Mouse (Mus musculus) stomach, embryonic 14.5 days (tissue): ENCODE measurements around the gene Ms4a6d. TPM values are rescaled to one million over a fixed set of nuclear protein-coding genes. Genes with fewer than 3 reads are reported as not detected.
"Not testable (repeated sequence)": the region's sequence is repeated elsewhere in the genome, so short reads cannot be mapped to it uniquely, and the experiment has no call there.

Source experiments
- ATAC-seq: fragments of 200-750 bp; cut with Nextera tagmentation; 2 replicates; pipeline ENCODE4 v1.8.0; 2017; ENCODE audit warnings: low read depth, moderate TSS enrichment; ENCODE audit not compliant: insufficient number of reproducible peaks, insufficient read depth, low FRiP score
- H3K27ac ChIP-seq: fragments of 300-500 bp; sonication (generic); 2 replicates; pipeline ENCODE4 v1.5.1; 2014; ENCODE audit warnings: mild to moderate bottlenecking, low read length, moderate library complexity, mixed read lengths
- H3K27me3 ChIP-seq: fragments of 300-500 bp; sonication (generic); 2 replicates; pipeline ENCODE4 v1.6.1; 2014; ENCODE audit warnings: low read length, control low read depth, mixed read lengths; ENCODE audit not compliant: control insufficient read depth, insufficient read depth
- H3K36me3 ChIP-seq: fragments of 300-500 bp; sonication (generic); 2 replicates; pipeline ENCODE4 v1.6.1; 2014; ENCODE audit warnings: mild to moderate bottlenecking, control low read depth, low read length, moderate library complexity, mixed read lengths; ENCODE audit not compliant: control insufficient read depth, insufficient read depth
- H3K4me1 ChIP-seq: fragments of 300-500 bp; sonication (generic); 2 replicates; pipeline ENCODE4 v1.6.1; 2014; ENCODE audit warnings: low read length, control low read depth, mixed read lengths; ENCODE audit not compliant: control insufficient read depth, insufficient read depth
- H3K4me2 ChIP-seq: fragments of 300-500 bp; sonication (generic); replicated peaks from 2 replicates; pipeline ENCODE4 v1.6.1; 2014; ENCODE audit warnings: low read depth, low read length, control low read depth
- H3K4me3 ChIP-seq: fragments of 300-500 bp; sonication (generic); 2 replicates; pipeline ENCODE4 v1.5.1; 2014; ENCODE audit warnings: low read depth, low read length, control low read depth
- H3K9ac ChIP-seq: fragments of 300-500 bp; sonication (generic); replicated peaks from 2 replicates; pipeline ENCODE4 v1.6.1; 2014; ENCODE audit warnings: low read depth, mild to moderate bottlenecking, control low read depth, low read length, moderate library complexity, mixed read lengths
- H3K9me3 ChIP-seq: fragments of 300-500 bp; sonication (generic); 2 replicates; pipeline ENCODE4 v1.6.1; 2016; ENCODE audit warnings: low read depth, low read length, control low read depth; ENCODE audit not compliant: control insufficient read depth
- WGBS: fragments of 180-500 bp; shearing (Covaris S2); extraction: QIAGEN DNeasy Blood & Tissue Kit; methylation state at CpG from one replicate; pipeline ENCODE4 v1.1.7; 2014; 5-methylcytosine and 5-hydroxymethylcytosine counted together
- polyA plus RNA-seq: library from polyadenylated mRNA; unstranded; fragments of >200 nt; fragmentation: Nextera tagmentation; extraction: Ambion mirVana; gene quantifications from 2 replicates; pipeline ENCODE4 v1.2.1, GENCODE M21; 2014

The Ms4a6d gene
- polyA plus RNA-seq, 1 experiment from 2014 or later, result 4.3 TPM

GRCm38 (mm10) chr19:11540166-11540821 is 64.4 kb downstream of the Ms4a6d start:
- not testable (repeated sequence) for H3K9ac ChIP-seq, ATAC-seq, H3K27ac ChIP-seq, H3K4me3 ChIP-seq, H3K4me1 ChIP-seq, H3K4me2 ChIP-seq, H3K36me3 ChIP-seq, H3K9me3 ChIP-seq, H3K27me3 ChIP-seq
- WGBS, result 78% methylated on average over 1 of the region's 1 CpGs

- Histone ChIP-seq H3K4me2 (no peak overlapping the region), H3K4me1 (no peaks in the 10 kb centered on the region), H3K36me3 (no peaks in the 10 kb centered on the region), H3K27ac (no peak overlapping the region), H3K27me3 (no peaks in the 10 kb centered on the region), H3K9ac (no peak overlapping the region), H3K9me3 (no peaks in the 10 kb centered on the region), H3K4me3 (no peak overlapping the region)
- ATAC-seq, result no peak
- WGBS, result 27% methylated on average over 2 of the region's 2 CpGs
Observed at GRCm38 (mm10) chr19:11537336-11537735, 67.3 kb downstream of the Ms4a6d start.

Other genes starting within 250 kb of the Ms4a6d start
- 7.2 and 7.9 TPM in 2 replicates for gene Ms4a4a, start 229.3 kb downstream of the Ms4a6d start, polyA plus RNA-seq
- gene Ms4a4c, start 200.1 kb downstream of the Ms4a6d start, polyA plus RNA-seq, result 0.61 and 1.0 TPM in 2 replicates
- 0.35 and 0.77 TPM in 2 replicates for gene Ms4a4b, start 161.3 kb downstream of the Ms4a6d start, polyA plus RNA-seq
- gene Ms4a6c, start 135.5 kb downstream of the Ms4a6d start, polyA plus RNA-seq, result 8.2 and 9.2 TPM in 2 replicates
- gene Gm8369, start 118.9 kb downstream of the Ms4a6d start, polyA plus RNA-seq, result not detected in 2 replicates
- 5.6 and 9.7 TPM in 2 replicates for gene Ms4a6b, start 88.3 kb downstream of the Ms4a6d start, polyA plus RNA-seq
- gene Ms4a4d, start 68.0 kb downstream of the Ms4a6d start, polyA plus RNA-seq, result 2.1 and 3.0 TPM in 2 replicates
- gene Ms4a2, start 18.9 kb upstream of the Ms4a6d start, polyA plus RNA-seq, result 0.41 TPM in 1 of 2 replicates, not detected in the other
- gene Ms4a3, start 36.0 kb upstream of the Ms4a6d start, polyA plus RNA-seq, result 0.43 TPM in 1 of 2 replicates, not detected in the other
- not detected in 2 replicates for gene Oosp2, start 55.7 kb upstream of the Ms4a6d start, polyA plus RNA-seq
- gene Oosp1, start 86.3 kb upstream of the Ms4a6d start, polyA plus RNA-seq, result not detected in 2 replicates
- not detected in 2 replicates for gene Oosp3, start 92.2 kb upstream of the Ms4a6d start, polyA plus RNA-seq
- 0.58 and 1.3 TPM in 2 replicates for gene Gif, start 142.7 kb upstream of the Ms4a6d start, polyA plus RNA-seq
- gene Mrpl16, start 165.5 kb upstream of the Ms4a6d start, polyA plus RNA-seq, result 51.1 and 59.7 TPM in 2 replicates
- 22.8 and 23.2 TPM in 2 replicates for gene Stx3, start 214.6 kb upstream of the Ms4a6d start, polyA plus RNA-seq
- gene Olfr1417, start 234.4 kb upstream of the Ms4a6d start, polyA plus RNA-seq, result 0.27 TPM in 1 of 2 replicates, not detected in the other